Mouse (Mus musculus) kidney, embryonic 15.5 days (tissue): ENCODE data around the gene 1700001C19Rik. TPM values are rescaled to one million over a fixed set of nuclear protein-coding genes. Genes with fewer than 3 reads are reported as not detected.

Experiments used
- polyA plus RNA-seq: library from polyadenylated mRNA; unstranded; fragments of >200 nt; fragmentation: Nextera tagmentation; extraction: Ambion mirVana; gene quantifications from 2 replicates; pipeline ENCODE4 v1.2.1, GENCODE M21; 2015

The 1700001C19Rik gene
- polyA plus RNA-seq, 1 experiment from 2014 or later = 0.26 TPM

Other genes with a start within 250 kb of the 1700001C19Rik start
- gene Mrps10, start 68.5 kb downstream of the 1700001C19Rik start, polyA plus RNA-seq = 80.3 and 83.1 TPM in 2 replicates
- 1.9 and 2.3 TPM in 2 replicates for gene Guca1b, start 52.0 kb downstream of the 1700001C19Rik start, polyA plus RNA-seq
- gene Guca1a, start 36.8 kb downstream of the 1700001C19Rik start, polyA plus RNA-seq = 1.6 and 2.6 TPM in 2 replicates
- 1.7 and 2.1 TPM in 2 replicates for gene AI661453, start 761 bp downstream of the 1700001C19Rik start, polyA plus RNA-seq
- gene Taf8, start 64.9 kb upstream of the 1700001C19Rik start, polyA plus RNA-seq = 32.2 and 37.0 TPM in 2 replicates
- gene Ccnd3, start 67.7 kb upstream of the 1700001C19Rik start, polyA plus RNA-seq = 272 and 294 TPM in 2 replicates
- gene Bysl, start 174.1 kb upstream of the 1700001C19Rik start, polyA plus RNA-seq = 23.8 and 26.5 TPM in 2 replicates
- 45.7 TPM in 2 replicates for gene Med20, start 174.2 kb upstream of the 1700001C19Rik start, polyA plus RNA-seq
- 0.81 and 1.4 TPM in 2 replicates for gene Gm20517, start 174.2 kb upstream of the 1700001C19Rik start, polyA plus RNA-seq
- 4.6 and 5.0 TPM in 2 replicates for gene Usp49, start 193.3 kb upstream of the 1700001C19Rik start, polyA plus RNA-seq